ENCODE assay signal across 28 mouse cellular contexts in genomic region chr10:80956901-80957300, GRCm38 (mm10). TPM values are rescaled to one million over a fixed set of nuclear protein-coding genes. Genes with fewer than 3 reads are reported as not detected.
"Had no signal": no experiment of that assay in that cellular context is flagged by ENCODE, and none has a peak within 500 bp of the region (broad histone marks: within the 10 kb centered on the region; RNA-seq: fewer than 3 reads in every experiment).

No protein-coding gene starts in this region.

- H3K27me3 ChIP-seq: embryonic facial prominence, embryonic 12.5 days; embryonic facial prominence, embryonic 13.5 days; embryonic facial prominence, embryonic 15.5 days; forebrain, embryonic 15.5 days had no signal

- H3K27ac ChIP-seq: embryonic facial prominence, embryonic 10.5 days; embryonic facial prominence, embryonic 12.5 days; embryonic facial prominence, embryonic 13.5 days; embryonic facial prominence, embryonic 15.5 days; forebrain, embryonic 12.5 days; forebrain, embryonic 13.5 days; forebrain, embryonic 15.5 days; gastrocnemius, adult 2 months had no signal

- DNase-seq: cerebellum, adult 2 months; cerebellum, adult 8-10 months; cerebellum, adult 9-10 months; cerebellum, adult 9-11 months; cerebellum, postnatal 10 days; cerebellum, postnatal 14 days; cerebellum, postnatal 25 days; cerebellum, postnatal 36 days; embryo, embryonic 11 days; forebrain, postnatal 0 days; gastrocnemius, adult 2 months; gastrocnemius, postnatal 10 days; gastrocnemius, postnatal 14 days; gastrocnemius, postnatal 25 days; gastrocnemius, postnatal 36 days; heart, adult 11 months; heart, adult 18-20 months had no signal

- H3K4me3 ChIP-seq: embryonic facial prominence, embryonic 10.5 days; embryonic facial prominence, embryonic 12.5 days; embryonic facial prominence, embryonic 13.5 days; embryonic facial prominence, embryonic 15.5 days; erythroblast, embryonic 14.5 days; forebrain, embryonic 10.5 days; forebrain, embryonic 12.5 days; forebrain, embryonic 13.5 days; forebrain, embryonic 15.5 days; gastrocnemius, adult 2 months had no signal

- H3K4me2 ChIP-seq: embryonic facial prominence, embryonic 12.5 days; embryonic facial prominence, embryonic 13.5 days; embryonic facial prominence, embryonic 15.5 days; forebrain, embryonic 12.5 days; forebrain, embryonic 13.5 days; forebrain, embryonic 15.5 days had no signal

- H3K36me3 ChIP-seq: embryonic facial prominence, embryonic 10.5 days; embryonic facial prominence, embryonic 12.5 days; embryonic facial prominence, embryonic 13.5 days; embryonic facial prominence, embryonic 15.5 days; forebrain, embryonic 10.5 days; forebrain, embryonic 12.5 days; forebrain, embryonic 15.5 days had no signal

- H3K9ac ChIP-seq: embryonic facial prominence, embryonic 12.5 days; embryonic facial prominence, embryonic 13.5 days; embryonic facial prominence, embryonic 15.5 days; forebrain, embryonic 12.5 days; forebrain, embryonic 13.5 days; forebrain, embryonic 15.5 days; forebrain, postnatal 0 days had no signal

- ATAC-seq: forebrain, embryonic 13.5 days; forebrain, embryonic 14.5 days; forebrain, embryonic 15.5 days; forebrain, embryonic 16.5 days; forebrain, postnatal 0 days had no signal

- H3K9me3 ChIP-seq: embryonic facial prominence, embryonic 10.5 days; embryonic facial prominence, embryonic 12.5 days; embryonic facial prominence, embryonic 13.5 days; embryonic facial prominence, embryonic 15.5 days; forebrain, embryonic 10.5 days; forebrain, embryonic 12.5 days; forebrain, embryonic 13.5 days; forebrain, embryonic 15.5 days had no signal

RNA-seq across cellular contexts. Expression of gene Gng7, which starts 57.8 kb away (rescaled TPM):
- polyA plus RNA-seq: erythroblast, embryonic 14.5 days had no signal
